Mouse (Mus musculus) spleen, postnatal 36 days (tissue): ENCODE data around the gene Spsb2.
A peak's percentile ranks its signal among the peaks of the same experiment; 100 is the strongest.

Experiments
- DNase-seq, 2 experiments: peaks; one replicate each; pipeline ENCODE4 v3.0.0; 2022; ENCODE audit warnings: low spot score in 2 of 2, mixed read lengths in 1 of 2

The Spsb2 gene

GRCm38 (mm10) chr6:124808358-124809012 lies at the start of gene Spsb2:
Gene Spsb2, plus strand, starts transcription at chr6:124808661.
- peak; percentile 60 to 70 for DNase-seq

DNA sequence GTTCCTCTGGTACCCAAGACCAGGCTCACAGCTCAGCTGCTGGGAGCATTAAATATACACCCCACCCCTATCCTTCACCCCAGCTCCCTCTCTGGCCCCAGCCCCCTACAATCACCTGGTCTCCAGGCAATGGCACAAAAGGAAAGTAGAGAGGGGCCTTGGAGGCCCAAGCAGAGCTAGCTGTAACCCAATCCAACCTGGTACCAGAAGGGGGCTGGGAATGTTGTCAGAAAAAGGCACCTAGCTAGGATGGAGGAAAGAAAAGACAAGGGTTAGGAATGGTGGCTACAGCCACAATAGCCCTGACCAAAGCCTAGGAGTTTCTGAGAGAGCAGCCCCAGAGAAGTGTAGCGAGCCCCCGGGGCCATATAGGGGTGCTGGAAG lies 49.6 kb upstream of the Spsb2 start:
- DNase-seq: no peak

GRCm38 (mm10) chr6:124759259-124759658 lies 49.2 kb upstream of the Spsb2 start:
- peak; percentile 79 to 82 for DNase-seq

DNA sequence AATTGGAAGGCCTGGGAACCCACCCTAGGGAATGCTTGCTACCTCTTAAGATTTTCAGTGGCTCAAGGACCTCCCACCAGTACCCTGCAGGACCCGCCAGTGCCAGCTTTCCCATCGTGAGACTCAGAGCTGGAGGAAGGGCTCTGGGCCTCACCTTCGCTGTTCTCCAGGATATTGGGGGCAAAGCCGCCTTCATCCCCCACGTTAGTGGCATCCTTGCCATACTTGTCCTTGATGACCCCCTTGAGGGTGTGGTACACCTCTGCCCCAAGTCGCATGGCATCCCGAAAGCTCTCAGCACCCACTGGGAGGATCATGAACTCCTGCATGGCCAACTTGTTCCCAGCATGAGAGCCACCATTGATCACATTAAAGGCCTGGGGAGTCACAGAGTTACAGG lies 42.5 kb upstream of the Spsb2 start:
- DNase-seq: no peak

DNA sequence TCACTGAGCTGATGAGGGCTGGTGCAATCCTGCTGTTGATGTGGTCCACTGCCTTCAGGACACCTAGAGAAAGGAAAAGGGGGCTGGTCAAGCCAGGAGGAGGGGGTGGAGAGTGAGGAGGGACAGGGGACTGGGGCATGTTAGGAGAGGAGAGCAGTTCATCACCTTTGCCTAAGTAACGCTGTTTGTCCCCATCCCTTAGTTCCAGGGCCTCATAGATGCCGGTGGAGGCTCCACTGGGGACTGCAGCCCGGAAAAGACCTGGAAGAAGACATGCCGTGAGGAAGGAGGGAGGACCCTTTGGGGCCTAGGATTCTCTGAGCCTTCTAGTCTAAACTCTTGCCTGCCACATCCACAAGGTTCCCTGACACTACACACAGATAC lies 40.9 kb upstream of the Spsb2 start:
- DNase-seq: no peak

- DNase-seq: no peak
Measured at GRCm38 (mm10) chr6:124767920-124768703, 40.3 kb upstream of the Spsb2 start.

DNA sequence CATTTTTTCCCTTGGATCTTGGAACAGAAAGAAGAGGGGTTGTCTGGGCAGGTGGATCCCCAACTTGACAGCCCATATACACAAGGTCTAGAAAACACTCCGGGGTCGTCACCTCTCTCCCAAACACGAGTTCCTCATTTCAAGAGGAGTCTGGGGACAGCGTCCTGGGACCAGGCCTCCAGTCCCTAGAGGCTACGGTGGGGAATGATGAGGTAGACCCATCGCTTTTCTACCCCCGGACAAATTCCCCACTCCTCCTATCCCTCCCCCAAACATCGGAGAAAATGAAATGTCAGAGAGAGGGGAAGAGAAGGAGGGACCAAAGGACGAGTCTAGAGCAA lies 39.8 kb upstream of the Spsb2 start:
- no peak for DNase-seq

- no peak for DNase-seq
Measured at GRCm38 (mm10) chr6:124769101-124769765, 39.2 kb upstream of the Spsb2 start, which contains the start of gene Eno2. Gene Eno2, minus strand, starts transcription at chr6:124769673.

GRCm38 (mm10) chr6:124770013-124770412 lies 38.4 kb upstream of the Spsb2 start:
- DNase-seq: no peak

DNA sequence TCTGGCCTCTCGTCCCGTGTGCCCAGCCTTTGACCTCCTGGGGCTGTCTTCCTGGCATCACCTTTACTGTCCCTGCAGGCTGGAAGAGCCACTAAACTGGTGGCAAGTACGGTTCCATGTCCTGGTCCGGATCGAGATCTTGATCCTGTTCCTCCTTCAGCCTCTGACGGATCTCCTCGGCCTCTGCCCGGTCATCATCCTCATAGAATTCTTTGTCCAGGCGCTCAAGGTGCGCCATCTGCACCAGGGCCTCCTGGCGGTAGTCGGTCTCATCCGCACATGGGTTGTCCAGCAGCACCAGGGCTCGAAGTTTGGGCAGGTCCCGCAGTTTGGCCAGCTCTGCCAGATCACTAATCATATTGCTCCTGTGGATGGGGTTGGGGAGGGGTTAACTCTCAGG lies 38.0 kb upstream of the Spsb2 start:
- no peak for DNase-seq

DNA sequence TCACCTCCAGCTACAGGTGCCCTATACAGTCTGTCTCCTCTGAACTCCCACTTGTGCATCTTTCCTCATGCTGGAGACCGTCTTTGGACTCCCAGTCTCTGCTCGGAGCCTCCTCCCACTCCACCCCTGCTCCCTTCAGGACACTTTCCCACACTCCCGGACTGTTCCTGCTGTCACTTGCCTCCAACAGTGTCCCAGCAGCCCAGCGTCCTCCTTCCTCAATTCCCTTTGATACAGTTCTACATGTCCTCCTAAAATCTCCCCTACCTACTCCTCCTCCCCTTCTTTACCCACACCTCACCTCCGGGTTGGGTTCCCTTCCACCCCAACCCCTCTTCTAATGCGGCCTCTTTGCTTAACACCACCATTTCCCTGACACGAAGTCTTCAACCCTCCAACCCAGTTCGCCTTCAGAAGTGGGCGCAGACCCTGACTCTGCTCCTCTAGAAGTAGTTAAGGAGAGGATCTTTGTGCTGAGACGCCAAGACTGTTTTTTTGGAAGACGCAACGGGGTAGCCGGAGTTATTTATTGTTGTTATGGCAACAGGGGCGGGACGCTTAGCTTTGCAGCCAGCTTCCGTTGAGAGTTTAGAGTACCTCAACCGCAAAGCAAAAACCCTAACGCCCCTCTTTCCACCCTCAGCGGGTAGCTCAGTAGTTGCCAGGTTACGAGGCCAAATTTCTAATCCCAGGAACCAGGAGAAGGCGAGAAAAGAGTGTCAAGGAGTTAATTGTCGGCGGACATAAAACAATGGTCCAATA lies 29.1 kb upstream of the Spsb2 start, which contains the start of gene Lrrc23:
Gene Lrrc23, minus strand, starts transcription at position 506 of the 762 bp plus-strand sequence.
- peak; percentile 61 to 70 for DNase-seq

GRCm38 (mm10) chr6:124779984-124780416 lies 28.5 kb upstream of the Spsb2 start:
- DNase-seq: no peak

- DNase-seq: no peak
Measured at GRCm38 (mm10) chr6:124780917-124781316, 27.5 kb upstream of the Spsb2 start.

DNA sequence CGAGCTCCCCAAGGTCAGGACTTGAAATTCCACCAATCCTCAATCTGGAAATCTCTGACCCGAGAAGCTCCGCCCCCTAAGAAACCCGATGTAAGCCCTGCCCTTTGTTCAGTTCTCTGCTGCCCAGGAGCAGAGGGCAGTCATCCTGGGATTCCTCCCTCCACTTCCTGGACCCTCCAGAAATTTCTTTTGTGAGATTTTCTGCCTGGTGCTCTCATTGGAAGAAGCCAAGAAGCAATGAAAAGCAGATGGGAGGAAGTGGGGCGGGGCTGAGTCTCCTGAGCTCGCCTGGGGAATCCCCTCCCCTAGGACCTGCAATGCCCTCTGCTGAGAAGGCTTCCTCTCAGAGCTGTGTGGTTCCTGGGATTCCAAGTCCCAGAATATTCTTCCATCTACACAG lies 26.0 kb upstream of the Spsb2 start:
- peak; percentile 57 to 60 for DNase-seq

- DNase-seq: no peak
Measured at GRCm38 (mm10) chr6:124786756-124787420, 21.6 kb upstream of the Spsb2 start.

- DNase-seq: no peak
Measured at GRCm38 (mm10) chr6:124787722-124788121, 20.7 kb upstream of the Spsb2 start.

DNA sequence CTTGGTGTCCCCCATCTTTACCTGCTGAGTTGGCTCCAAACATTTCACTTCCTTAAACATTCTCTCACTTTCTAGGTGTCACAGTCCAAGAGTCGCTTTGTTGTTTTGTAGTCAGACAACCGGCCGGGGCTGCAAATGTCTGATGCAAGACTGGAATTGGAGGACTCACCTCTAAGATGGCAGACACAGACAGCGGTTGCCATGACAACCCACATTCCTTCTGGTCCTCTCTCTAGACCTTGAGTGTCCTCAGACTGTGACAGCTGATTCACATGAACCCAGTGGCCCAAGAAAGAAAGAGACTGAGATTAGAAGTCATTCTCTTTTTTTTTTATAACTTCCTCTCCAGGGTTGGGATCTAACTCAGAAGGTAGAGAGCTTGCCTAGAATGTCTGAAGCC lies 18.9 kb upstream of the Spsb2 start:
- DNase-seq: no peak

GRCm38 (mm10) chr6:124790121-124790520 lies 18.3 kb upstream of the Spsb2 start:
- no peak for DNase-seq

DNA sequence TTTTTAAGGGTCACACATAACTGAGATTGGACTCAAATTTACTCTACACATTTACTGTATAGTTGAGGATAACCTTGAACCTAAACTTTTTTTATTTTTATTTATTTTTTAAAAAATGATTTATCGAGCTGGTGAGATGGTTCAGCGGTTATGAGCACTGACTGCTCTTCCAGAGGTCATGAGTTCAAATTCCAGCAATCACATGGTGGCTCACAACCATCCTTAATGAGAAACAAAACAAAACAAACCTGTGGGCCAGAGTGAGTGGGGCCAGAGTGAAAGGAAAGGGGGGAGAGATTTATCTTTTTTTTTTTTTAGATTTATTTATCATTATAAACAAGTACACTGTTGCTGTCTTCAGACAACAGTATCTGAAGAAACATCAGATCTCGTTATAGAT lies 16.6 kb upstream of the Spsb2 start:
- no peak for DNase-seq

GRCm38 (mm10) chr6:124795781-124796180 lies 12.7 kb upstream of the Spsb2 start:
- DNase-seq: no peak

- DNase-seq: no peak
Measured at GRCm38 (mm10) chr6:124796200-124796599, 12.3 kb upstream of the Spsb2 start.
